Mouse (Mus musculus) retina, adult 2 months (tissue): ENCODE data around the gene Fignl2.
"Not testable (repeated sequence)": the region's sequence is repeated elsewhere in the genome, so short reads cannot be mapped to it uniquely, and the experiment has no call there.

Experiments
- DNase-seq: peaks from one replicate; pipeline ENCODE4 v3.0.0-alpha.2; 2012; ENCODE audit warnings: low read depth, low spot score

Fignl2 gene

DNA sequence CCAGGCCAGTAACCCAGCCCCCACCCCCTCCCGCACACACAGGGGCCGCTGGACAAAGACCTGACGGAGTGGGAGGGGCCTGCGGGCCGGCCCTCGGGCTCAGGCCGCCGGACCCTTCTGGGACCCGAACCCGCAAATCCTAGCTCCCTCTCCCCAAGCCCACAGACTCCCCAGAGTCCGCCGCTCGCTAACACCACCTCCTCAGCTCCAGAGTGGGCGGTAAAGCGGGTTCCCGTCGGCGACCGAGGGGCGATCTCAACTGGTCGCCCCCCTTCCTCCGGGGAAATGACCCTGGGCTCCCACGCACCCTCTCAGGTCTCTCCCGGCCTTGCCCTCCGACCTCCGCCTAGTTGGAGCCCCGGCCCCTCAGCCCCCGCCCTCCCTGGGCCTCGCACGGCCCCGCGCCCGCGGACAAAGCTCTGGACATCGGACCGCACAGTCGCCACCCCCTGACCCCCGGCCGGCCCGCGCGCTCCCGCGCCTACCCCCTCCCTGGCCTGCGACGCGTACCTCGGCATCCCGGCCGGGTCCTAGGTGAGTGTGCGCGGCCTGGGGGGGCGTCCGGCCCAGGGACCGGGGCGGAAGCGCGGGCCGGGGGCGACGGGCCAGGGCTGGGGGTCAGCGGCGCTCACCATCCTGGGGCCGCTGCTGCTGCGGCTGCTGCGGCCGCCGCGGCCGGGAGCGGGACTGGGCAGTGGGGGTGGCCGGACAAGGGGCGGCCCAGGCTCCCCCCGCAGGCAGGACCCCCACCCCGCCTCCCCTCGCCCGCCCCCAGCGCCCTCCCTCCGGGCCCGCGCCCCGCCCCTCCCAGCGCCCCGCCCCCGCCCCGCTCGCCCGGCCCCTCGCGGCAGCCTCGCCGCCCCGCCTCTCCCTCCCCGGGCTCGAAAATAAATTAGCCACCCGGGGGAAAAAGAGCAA is at the start of gene Fignl2:
Gene Fignl2, minus strand, starts transcription at position 755 of the 918 bp plus-strand sequence.
- DNase-seq = no peak

DNA sequence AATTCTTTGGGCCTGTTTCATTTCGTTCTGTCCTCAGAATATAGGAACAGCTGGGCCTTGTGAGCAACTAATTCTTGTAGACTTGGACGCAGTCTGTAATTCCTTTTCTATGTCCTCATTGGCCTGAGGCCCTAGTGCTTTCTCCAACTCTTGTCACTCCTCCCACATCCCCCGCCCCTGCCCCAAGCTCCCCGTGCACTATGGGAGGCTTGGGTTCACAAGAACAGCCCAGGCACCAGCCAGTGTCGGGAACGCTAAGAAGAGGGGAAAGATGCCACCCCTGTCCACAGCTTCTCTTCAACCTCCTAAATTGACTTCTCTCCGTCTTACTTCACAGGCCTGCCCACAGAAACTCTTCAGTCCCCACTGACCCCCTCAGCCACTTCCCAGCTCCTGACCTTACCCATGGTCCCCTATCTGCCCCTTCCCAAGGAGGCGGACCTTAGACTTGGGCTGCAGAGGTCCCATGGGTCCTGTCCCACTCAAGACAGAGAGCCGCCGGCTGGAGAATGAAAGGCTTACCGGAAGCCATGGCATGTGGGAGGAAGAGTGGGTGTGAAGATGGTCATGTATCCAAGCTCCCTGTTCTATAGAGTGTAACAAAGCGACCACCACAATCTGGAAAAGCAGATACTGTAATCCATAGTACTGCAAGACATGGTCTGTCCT is 48.6 kb upstream of the Fignl2 start:
- no peak for DNase-seq

DNA sequence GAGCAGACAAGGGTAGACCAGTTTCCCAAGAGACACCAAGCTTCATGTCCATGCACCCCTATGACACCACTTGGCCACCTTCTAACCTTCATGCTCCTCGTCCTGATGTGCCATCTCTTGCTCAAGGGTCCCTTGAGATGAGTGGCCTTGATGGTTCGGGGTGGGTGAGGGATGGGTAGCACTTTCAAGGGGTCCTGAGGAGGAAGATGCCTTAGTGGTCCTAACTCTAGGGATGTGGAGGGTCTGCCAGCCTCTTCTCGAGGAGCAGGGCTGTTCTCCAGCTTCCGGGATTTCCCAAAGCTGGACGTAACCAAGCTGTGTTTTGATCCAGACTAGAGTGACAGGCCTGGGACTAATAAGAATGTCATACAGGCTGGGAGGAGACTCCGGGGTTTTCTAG is 47.2 kb upstream of the Fignl2 start:
- no peak for DNase-seq

DNA sequence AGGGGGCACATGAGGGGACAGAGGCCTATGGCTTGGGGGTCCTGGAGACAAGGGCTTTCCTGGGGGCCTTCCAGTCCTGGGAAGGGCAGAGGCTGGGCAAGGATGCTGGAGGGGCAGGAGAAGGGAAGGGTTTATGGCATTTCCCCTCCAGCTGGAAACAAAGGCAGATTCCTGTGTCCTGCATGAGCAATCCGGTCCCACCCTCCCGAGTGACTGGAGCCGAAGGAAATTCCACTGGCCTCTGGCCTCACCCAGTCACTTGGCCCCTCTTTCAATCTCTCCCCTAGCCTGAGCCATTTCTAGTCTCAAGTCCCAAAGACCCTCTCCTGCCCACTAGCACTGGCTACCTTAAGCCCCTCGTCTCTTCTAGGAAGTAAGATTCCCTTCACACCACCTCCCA is 44.8 kb upstream of the Fignl2 start:
- no peak for DNase-seq

DNA sequence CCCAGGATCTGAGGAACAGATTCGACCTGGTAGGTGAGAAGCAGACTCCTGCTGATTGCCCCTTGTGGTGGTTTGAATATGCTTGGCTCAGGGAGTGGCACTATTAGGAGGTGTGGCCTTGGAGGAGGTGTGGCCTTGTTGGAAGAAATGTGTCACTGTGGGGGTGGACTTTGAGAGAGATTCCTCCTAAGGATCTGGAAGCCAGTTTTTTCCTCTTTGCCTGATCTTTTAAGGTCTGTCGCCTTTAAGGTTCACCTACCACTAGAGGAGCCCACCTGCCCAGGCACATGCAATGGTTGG is 43.9 kb upstream of the Fignl2 start:
- no peak for DNase-seq

DNA sequence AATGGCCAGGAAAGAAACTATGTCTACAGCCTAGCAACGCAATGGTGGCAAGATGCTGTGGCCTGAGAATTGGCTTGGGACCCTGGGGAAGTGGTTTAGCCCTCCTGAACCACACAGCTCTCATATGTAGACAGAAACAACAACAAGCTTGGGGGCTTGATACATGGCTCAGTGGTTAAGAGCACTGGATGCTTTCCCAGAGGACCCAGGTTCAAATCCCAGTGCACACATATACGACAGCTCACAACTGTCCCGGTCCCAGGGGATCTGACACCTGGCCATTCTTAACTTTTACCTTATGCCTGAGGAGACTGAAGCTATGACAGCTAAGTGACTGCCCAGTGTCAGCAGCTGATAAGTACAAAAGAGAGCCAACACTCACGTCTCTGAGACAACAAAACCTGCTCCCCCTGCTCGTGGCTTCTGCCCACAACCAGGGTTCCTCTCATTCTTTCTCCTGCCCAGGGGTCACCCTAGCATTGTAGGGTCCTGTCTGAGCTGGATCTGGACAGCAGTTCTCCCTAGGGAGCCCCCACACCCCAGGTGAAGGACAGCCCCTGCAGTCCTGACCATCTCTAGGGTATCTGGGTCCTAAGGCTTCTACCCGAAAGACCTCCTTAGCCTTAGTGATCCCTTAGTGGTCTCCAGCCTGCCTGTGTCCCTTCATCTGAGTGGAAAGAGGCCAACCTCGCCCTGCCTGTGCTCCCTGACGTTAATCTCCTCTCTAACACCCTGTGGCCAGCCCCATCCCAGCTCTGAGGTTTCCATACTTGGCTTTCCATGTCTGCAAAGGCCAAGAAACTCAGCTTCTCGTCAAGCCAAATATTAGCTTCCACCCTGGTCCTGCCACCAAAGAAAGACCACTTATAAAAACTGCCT is 43.3 kb upstream of the Fignl2 start:
- no peak for DNase-seq

DNA sequence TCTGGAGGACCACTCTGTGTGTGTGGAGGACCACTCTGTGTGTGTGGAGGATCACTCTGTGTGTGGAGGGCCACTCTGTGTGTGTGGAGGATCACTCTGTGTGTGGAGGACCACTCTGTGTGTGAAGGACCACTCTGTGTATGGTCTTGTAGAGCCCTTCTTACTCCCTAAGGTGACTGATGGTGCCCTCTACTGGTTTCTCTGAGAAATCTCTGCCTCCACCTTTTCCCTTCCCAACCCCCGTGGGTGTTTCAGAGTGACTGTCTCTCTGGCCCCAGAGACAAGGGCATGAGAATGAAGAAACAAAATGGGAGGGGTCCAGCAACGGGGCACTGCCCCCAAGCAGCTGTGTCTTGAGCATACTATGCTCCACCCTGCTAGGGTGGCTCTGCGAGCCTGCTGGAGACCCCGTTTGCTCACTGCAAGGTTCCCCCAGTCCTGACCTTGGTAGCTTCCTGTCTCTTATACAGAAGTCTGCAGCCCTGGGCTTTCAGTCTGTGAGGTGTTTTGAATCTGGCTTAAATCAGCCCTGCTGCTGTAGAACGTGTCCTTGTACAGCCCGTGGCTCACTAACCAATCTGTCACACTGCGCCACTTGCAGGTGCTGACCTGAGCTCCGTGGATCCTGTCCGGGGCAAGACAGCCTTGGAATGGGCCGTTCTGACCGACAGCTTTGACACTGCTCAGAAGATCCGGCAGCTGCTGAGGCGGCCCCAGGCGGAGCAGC is 40.2 kb upstream of the Fignl2 start:
- peak; percentile 43 for DNase-seq

DNA sequence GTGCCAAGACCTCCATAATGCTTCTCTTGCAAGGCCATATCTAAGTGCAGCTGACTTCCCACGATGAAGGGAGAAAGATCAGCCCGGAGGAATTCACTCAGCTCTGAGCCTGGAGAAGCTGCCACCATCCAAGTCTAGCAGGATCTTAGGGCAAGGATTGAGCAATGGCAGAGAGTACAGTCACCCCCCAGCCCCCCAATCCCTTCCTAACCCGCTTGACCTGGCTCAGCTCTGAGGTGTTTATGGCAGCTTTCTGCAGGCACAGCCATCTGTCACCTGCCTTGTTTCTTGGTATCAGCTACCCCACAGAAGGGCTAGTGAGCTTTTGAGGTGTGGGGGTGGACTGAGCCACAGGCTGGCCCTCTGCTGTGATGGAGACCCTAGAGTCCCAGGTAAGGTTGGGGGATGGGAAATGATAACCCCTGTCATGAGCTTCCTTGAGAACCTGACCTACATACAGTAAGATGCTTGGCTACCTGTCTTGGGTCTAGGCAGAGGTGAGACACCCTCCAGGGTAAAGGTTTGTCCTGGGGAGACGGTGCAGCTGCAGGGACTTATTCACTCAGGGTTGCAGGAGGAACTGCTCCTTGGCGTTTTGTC is 37.2 kb upstream of the Fignl2 start, which contains the start of gene Ankrd33:
Gene Ankrd33, plus strand, starts transcription at position 245 of the 600 bp plus-strand sequence.
- DNase-seq = peak; percentile 81

DNA sequence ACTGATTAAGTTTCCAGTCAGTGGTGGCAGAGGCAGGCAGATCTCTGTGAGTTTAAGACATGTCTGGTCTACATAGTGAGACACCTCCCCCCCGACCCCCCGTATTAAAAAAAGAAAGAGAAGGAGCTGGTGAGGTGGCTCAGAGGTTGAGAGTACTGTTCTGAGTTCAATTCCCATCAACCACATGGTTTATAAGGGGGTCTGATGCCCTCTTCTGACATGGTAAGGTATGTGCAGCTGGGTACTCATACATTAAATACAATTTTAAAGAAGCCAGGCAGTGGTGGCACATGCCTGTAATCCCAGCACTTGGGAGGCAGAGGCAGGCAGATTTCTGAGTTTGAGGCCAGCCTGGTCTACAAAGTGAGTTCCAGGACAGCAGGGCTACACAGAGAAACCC is 35.4 kb upstream of the Fignl2 start:
- not testable (repeated sequence) for DNase-seq

DNA sequence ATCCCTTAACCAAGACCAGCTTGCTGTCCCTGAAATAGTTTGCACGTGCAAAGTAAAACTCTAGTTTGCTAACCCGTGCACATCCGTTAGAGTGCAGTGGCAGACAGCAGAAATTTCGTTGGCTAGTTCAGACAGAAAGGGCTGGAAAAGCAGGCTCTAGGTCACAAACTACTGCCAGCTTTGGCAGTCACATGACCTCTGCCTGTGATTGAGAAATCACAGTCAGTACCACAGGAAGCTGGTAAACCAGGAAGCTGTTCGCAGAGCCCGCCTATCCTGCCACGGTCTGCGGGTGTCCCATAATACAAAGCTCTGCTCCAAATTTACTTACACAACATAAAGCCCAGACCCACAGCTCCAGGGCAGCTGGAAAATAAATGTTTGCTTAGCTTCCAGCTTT is 34.8 kb upstream of the Fignl2 start:
- DNase-seq = no peak

DNA sequence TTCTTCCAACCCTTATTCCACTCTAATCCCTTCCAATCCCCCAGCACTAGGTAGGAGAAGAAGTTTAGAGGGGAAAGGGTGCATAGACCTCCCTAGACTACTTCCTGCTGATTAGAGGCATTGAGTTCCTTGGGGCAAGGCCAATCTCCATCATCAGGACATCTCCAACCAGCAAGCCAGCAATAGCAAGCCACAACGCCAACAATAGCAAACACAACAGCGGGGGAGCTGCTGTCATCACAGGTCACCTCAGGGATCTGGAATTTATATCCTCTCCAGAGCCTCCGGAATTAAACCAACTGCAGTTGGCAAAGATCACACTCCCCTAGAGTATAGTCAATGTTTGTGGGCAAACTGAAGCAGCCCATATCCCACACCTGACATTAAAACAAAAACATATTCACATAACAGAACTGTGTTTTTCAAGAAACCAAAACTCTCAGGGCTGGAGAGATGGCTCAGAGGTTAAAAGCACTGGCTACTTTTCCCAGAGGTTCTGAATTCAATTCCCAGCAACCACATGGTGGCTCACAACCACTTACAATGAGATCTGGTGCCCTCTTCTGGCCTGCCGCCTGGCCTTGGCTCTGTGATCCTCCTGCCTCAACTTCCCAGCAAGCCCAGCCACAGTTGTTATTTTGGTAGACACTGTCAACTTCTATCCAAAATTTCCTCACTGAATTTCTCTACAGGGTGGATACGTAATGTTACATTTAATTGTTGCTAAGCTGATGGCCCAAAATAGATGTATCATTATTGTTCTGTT is 29.7 kb upstream of the Fignl2 start:
- DNase-seq = no peak

DNA sequence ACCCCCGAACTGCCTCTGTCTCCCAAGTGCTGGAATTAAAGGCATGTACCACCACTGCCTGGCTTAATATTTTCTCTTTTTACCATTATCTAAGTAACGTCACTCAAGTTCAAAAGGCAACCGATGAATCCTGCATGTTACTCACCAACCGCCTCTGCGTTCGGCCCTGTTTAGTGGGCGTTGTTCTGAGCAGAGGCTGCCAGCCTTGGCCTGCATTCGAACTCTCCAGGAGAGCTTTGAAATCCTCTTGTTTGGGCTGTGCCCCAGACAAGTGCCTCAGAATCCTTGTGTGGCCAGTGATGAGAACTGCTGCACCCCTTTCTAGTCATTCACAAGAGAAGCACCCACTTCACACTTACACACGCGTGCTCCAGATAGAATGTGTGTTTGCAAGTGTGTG is 27.6 kb upstream of the Fignl2 start:
- no peak for DNase-seq

DNA sequence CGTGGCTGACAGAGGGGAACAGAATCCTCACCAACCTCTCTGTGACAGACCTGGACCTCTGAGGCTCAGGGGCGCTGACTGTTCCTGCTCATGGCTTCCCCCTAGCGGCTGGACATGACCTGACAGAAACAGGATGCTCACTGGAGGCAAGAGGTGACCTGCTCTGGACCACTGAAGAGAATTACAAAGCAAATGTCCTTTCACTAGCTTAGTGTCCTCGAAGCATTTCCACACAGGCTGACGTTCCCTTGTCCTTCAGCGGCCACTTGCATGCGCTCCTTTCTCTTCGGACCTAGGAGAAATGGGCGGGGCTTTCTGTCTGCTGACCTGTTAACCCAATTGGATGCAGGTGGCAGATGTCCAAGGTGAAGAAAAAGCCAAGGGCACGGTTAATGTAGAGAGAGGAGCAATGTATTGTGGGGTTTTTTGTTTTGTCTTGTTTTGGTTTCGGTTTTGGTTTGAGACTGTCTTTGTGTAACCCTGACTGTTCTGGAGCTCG is 27.2 kb upstream of the Fignl2 start:
- peak; percentile 61 for DNase-seq

DNA sequence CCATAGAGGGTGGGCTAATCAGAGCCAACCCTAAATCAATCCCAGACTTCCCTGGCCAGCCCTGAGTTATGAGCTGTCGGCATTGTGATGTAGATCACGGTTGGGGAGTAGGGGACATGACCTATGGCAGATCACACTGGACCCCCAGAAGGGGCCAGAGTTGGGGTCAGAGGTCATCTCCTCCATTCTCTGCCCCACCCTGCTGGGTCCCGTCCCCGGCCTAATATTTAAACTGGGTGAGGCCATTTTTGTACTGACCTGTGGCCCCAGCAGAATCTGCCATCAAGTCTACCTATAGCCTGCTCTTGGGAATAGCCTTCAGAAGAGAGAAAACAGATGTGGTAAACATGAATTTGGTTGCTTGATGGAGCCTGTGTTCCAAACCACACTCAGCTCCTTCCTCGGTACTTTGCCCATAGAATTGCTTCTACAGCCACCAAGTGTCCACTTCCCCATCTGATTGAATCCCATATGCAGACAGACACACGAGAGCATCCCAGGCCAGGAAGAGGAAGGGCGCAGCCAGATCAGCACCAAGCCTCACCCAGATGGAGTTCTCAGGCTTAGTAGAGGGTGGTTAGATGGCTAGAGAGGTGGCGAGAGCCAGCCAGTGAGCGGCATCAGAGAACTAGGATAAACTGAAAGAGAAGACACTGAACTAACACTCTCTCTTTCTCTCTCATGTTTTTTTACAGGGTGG is 25.4 kb upstream of the Fignl2 start:
- no peak for DNase-seq

DNA sequence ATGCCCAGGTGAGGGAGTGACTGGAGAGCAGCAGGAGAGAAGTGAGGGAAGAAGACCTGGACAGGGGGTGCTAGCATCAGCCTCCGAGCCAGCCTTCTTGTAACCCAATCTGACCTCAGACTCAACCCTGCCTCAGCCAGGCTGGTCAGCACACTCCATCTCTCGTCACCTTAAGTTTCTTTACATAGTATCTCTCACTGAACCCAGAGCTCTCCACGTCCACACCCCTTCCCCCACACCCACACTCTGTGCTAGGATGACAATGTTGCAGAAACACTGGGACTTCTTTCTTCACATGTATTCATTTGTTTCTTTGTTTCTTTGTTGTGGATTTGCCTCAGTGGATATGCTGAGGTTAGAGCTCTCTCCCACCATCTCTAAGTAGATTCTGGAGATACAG is 22.6 kb upstream of the Fignl2 start:
- DNase-seq = no peak

DNA sequence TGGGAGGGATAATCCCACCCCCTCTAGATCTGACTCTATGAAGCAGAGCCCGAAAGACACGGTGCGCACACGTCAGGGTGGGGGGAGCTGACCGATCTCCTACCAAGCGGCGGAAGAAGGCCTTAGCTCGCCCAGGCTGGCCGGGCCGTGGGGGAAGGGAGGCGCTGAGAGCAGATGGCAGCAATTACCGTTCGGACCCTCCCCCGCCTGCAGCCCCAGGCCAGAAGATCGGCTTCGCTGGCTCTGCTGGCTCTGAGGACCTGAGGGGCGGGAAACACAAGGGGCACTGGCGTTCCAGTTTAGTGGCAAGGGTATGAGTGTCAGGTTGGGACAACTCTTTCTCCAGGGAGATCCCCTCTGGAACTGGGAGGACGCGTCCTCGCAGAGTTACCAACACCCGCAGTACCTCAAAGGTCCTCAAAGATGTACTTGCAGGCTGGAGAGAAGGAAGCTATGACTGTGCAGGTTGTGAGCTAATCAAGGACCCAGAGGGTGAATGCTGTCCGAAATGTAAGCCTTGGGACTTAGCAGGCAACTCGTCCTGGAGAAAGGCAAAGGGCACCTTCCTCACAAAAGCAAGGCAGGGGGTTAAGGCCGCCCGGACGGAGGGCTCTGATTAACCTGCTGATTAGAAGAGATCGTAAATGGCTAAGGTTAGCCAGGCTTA is 19.8 kb upstream of the Fignl2 start:
- DNase-seq = no peak

DNA sequence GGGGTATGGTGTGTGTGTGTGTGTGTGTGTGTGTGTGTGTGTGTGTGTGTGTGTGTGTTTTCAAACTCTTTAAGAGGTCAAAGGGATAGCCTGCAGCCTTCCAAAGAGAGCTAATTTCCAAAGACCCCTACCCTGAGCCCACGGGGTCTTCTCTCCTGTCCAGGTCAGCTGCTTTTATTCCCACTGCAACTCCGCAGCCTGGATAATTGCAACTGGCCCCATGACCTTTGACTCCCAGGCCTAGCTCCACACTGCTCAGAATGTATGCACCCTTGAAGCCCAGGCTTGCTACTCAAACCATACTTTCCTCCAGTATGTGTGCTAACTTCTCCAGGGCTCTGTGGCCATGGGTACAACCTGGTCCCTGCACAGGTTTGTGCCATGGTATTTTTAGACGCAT is 17.0 kb upstream of the Fignl2 start:
- DNase-seq = no peak

DNA sequence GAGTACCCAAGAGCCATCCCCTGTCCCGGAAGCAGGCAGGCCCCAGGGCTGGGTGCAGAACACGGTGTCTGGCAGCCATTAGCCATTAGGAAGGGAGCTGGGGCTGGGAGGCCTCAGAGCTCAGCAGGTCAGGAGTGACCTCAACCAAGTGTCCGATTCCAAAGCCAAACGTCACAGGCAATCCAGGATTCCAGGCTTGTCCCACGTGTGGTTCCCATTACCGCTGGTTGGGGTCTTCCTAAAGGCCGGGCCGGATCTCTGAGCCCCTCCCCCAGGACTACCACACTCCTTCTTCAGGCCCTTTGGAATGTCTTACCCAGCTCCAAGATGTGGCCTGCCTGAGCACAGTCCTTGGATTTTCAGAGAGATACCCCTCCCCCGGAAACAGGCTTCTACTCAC is 16.6 kb upstream of the Fignl2 start:
- no peak for DNase-seq

DNA sequence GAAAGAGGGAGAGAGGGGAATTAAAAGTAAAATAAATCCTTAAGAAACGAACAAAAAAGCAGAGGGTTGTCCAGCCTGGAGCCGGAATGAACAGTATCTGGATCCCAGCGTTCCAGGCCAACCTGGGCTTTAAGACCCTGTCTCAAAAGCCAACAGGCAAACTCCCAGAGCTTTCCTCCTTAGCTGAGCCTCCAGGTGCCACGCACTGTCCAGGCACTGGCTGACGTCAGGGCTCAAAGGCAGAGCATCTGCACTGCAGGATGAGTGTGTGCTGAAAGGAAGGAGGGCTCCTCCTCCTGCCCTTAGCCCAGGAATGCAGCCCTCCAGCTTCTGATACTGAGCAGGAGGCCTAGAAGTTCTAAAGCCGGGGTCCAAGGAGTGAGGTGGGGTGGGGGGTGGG is 15.6 kb upstream of the Fignl2 start:
- DNase-seq = no peak
